ENCODE assay signal across 9 mouse cellular contexts in the genomic region with DNA sequence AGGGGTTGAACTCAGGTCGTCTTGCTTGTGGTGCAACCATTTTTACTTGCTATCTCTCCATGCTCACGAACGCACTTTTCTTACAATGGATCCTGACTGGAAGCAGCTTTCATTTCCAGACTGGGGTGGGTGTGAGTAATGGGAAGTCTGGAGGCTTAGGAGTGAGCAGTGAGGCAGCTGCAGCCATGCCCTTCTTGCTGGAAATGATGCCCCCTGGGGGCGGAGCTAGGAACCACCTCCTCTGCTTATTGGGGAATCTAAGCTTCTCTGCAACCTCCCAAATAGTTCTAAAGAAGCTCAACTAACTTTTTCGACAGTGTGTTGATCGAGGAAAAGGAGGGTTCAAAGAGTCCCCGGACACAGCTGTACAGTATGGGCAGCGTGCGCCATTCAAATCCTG.
DNase-seq lines count a peak whose midpoint lies in the region; ATAC-seq and TF ChIP-seq lines count a peak whose summit lies in the region.
"Had no signal": no experiment of that assay in that cellular context is flagged by ENCODE, and none has a peak within 500 bp of the region (broad histone marks: within the 10 kb centered on the region; RNA-seq: fewer than 3 reads in every experiment).

No protein-coding gene starts in this region.

- DNase-seq in kidney, adult 2 months, result no peak
- peak; percentile 23 for DNase-seq in A20 (ENCODE audit: low read depth, low spot score)
- peak; percentile 57 for DNase-seq in lung, postnatal 10 days
- no peak for DNase-seq in frontal cortex, postnatal 10 days (ENCODE audit: low spot score in 2 of 2)
- DNase-seq in heart, adult 11 months, result no peak
- DNase-seq: heart, postnatal 10 days; retina, postnatal 1 day had no signal

- no peak overlapping the region for H3K4me3 ChIP-seq in kidney, adult 2 months (ENCODE audit: insufficient read depth, low read depth, low read length)
- no peak overlapping the region for H3K4me3 ChIP-seq in kidney, embryonic 16.5 days (ENCODE audit: low read length)
- no peak overlapping the region for H3K4me3 ChIP-seq in ES-Bruce4 (ENCODE audit: low read depth, low read length)

- TF ChIP-seq POLR2A in kidney, adult 2 months (IDR thresholded peaks at IDR 0.05; ENCODE audit: low read depth, low read length), result no peak
- no peak for TF ChIP-seq POLR2A in ES-Bruce4 (IDR thresholded peaks at IDR 0.05; ENCODE audit: insufficient read depth, low read length)

- H3K27me3 ChIP-seq in kidney, adult 2 months (replicated peaks; ENCODE audit: control insufficient read depth, insufficient read depth, low read length), result no peaks in the 10 kb centered on the region
- no peaks in the 10 kb centered on the region for H3K27me3 ChIP-seq in kidney, embryonic 16.5 days (ENCODE audit: insufficient read depth, low read length)
- no peaks in the 10 kb centered on the region for H3K27me3 ChIP-seq in ES-Bruce4 (ENCODE audit: control insufficient read depth, insufficient read depth, low read length, poor library complexity, severe bottlenecking)

- TF ChIP-seq EP300 in ES-Bruce4 (IDR thresholded peaks at IDR 0.05; ENCODE audit: insufficient read depth, low read depth, low read length), result no peak

- 93% methylated on average over 9 of the region's 9 CpGs for WGBS in kidney, adult 2 months
- WGBS in kidney, embryonic 16.5 days, result 89% methylated on average over 9 of the region's 9 CpGs

- H3K9me3 ChIP-seq in kidney, embryonic 16.5 days (ENCODE audit: low read length), result no peaks in the 10 kb centered on the region
- H3K9me3 ChIP-seq in ES-Bruce4 (replicated peaks; ENCODE audit: control insufficient read depth, insufficient read depth, low read length, poor library complexity, severe bottlenecking), result no peaks in the 10 kb centered on the region

- H3K27ac ChIP-seq in kidney, adult 2 months (ENCODE audit: insufficient read depth, low read depth, low read length), result no peak overlapping the region
- no peak overlapping the region for H3K27ac ChIP-seq in kidney, embryonic 16.5 days (ENCODE audit: low read length)
- no peak overlapping the region for H3K27ac ChIP-seq in ES-Bruce4 (ENCODE audit: insufficient read depth, low read length)

- no peak overlapping the region for H3K4me2 ChIP-seq in kidney, embryonic 16.5 days (replicated peaks; ENCODE audit: low read depth, low read length)

- no peaks in the 10 kb centered on the region; the same call in 1 of the 2 replicates for H3K36me3 ChIP-seq in kidney, adult 2 months (ENCODE audit: control insufficient read depth, insufficient read depth, low read length)
- peaks cover 30% of the 10 kb centered on the region; the same call in 1 of the 2 replicates for H3K36me3 ChIP-seq in kidney, embryonic 16.5 days (ENCODE audit: insufficient read depth, low read length)
- no peaks in the 10 kb centered on the region for H3K36me3 ChIP-seq in ES-Bruce4 (ENCODE audit: control insufficient read depth, insufficient read depth, low read length, poor library complexity, severe bottlenecking)

- H3K4me1 ChIP-seq in kidney, adult 2 months (ENCODE audit: control insufficient read depth, insufficient read depth, low read length), result peaks cover 9% of the 10 kb centered on the region
- peaks cover 8% of the 10 kb centered on the region for H3K4me1 ChIP-seq in kidney, embryonic 16.5 days (ENCODE audit: insufficient read depth, low read length)
- no peaks in the 10 kb centered on the region for H3K4me1 ChIP-seq in ES-Bruce4 (ENCODE audit: control insufficient read depth, insufficient read depth, low read length)

- peak; percentile 26; the same call in 1 of the 2 replicates for TF ChIP-seq CTCF in kidney, adult 2 months (conservative IDR thresholded peaks at IDR 0.05; ENCODE audit: insufficient read depth, insufficient read length, low read depth, low read length)
- peak; percentile 44 for TF ChIP-seq CTCF in ES-Bruce4 (IDR thresholded peaks at IDR 0.05; ENCODE audit: low read depth, low read length)

- no peak overlapping the region for H3K9ac ChIP-seq in kidney, embryonic 16.5 days (replicated peaks; ENCODE audit: low read length)
- no peak overlapping the region for H3K9ac ChIP-seq in ES-Bruce4 (ENCODE audit: low read depth, poor library complexity, severe bottlenecking)

- no peak for ATAC-seq in kidney, embryonic 16.5 days (ENCODE audit: low FRiP score, low TSS enrichment)

Comparison
In these comparisons a context has a peak if more than half of its experiments do, and no peak if none do; other contexts are left out.
1. DNase-seq: peak in A20 (single experiment) and lung, postnatal 10 days (single experiment); none in kidney, adult 2 months (single experiment), frontal cortex, postnatal 10 days (0 of 2) and heart, adult 11 months (single experiment).